Mouse (Mus musculus) liver, postnatal 0 days (tissue): ENCODE results near the gene Dtx3.

Experiments used
- CTCF ChIP-seq: sonication (generic); IDR thresholded peaks from 2 replicates; pipeline ENCODE4 v1.5.1; 2016; ENCODE audit warnings: antibody characterized with exemption, low read depth
- EP300 ChIP-seq: IDR thresholded peaks from 2 replicates; pipeline ENCODE4 v1.6.1; 2016; ENCODE audit warnings: antibody characterized with exemption, low read depth, mild to moderate bottlenecking

DNA sequence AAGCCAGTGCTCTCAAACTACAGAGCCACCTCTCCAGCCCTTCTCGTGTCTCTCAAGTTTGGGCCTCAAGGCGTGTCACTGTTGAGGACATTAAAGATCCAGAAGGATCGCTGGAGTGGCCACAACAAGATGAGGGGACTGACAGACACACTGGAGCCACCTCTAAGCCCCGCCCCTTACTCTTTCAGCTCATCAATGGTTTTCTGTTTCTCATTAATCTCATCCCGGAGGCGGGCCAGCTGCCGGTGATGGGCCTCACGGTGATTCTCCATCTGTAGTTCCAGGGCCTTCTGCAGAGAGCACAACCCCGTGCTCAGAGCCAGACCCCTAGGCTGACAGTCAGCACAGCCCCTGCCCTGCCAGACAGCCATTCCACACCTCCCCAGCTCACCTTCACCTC lies 41.0 kb upstream of the Dtx3 start:
- TF ChIP-seq CTCF (no peak), EP300 (no peak)
